Mouse (Mus musculus) embryonic fibroblast, embryonic 13.5 days (primary cell): ENCODE measurements around the gene Pbx1.

Experiments used
- CTCF ChIP-seq: IDR thresholded peaks from 2 replicates; pipeline ENCODE4 v1.5.1; 2011; ENCODE audit warnings: mild to moderate bottlenecking, control low read depth, low read length, moderate library complexity, borderline replicate concordance; ENCODE audit not compliant: insufficient read depth
- POLR2A ChIP-seq: IDR thresholded peaks from 2 replicates; pipeline ENCODE4 v1.6.1; 2011; ENCODE audit warnings: low read depth, mild to moderate bottlenecking, control low read depth, low read length, moderate library complexity

GRCm38 (mm10) chr1:168163521-168164233 lies 268.4 kb downstream of the Pbx1 start:
- TF ChIP-seq CTCF, result no peak
- TF ChIP-seq POLR2A, result no peak
